Mouse (Mus musculus) layer of hippocampus, postnatal 14 days (tissue): ENCODE measurements around the gene Use1. TPM values are rescaled to one million over a fixed set of nuclear protein-coding genes. Genes with fewer than 3 reads are reported as not detected.

ENCODE experiments used
- DNase-seq, 2 experiments: peaks; one replicate each; pipeline ENCODE4 v3.0.0; 2021 to 2022; ENCODE audit warnings: low spot score in 2 of 2, mixed read lengths in 1 of 2
- total RNA-seq, 2 experiments: library from RNA; stranded (reverse); gene quantifications; 2 replicates each; pipeline ENCODE4 v1.2.3; 2021

The Use1 gene
- total RNA-seq, 2 experiments from 2014 or later, result 84.9 to 96.2 TPM

- DNase-seq, result no peak
Observed at GRCm38 (mm10) chr8:71376423-71377030, 9.9 kb downstream of the Use1 start.

GRCm38 (mm10) chr8:71379008-71379407, 12.4 kb downstream of the Use1 start:
- no peak for DNase-seq

- no peak for DNase-seq
Observed at GRCm38 (mm10) chr8:71379512-71380075, 12.9 kb downstream of the Use1 start.

- no peak for DNase-seq
Observed at GRCm38 (mm10) chr8:71380178-71381171, 13.8 kb downstream of the Use1 start.

GRCm38 (mm10) chr8:71381421-71381970, 14.8 kb downstream of the Use1 start, which contains the start of gene Nr2f6:
TSS of gene Nr2f6 (minus strand) at chr8:71381960.
- DNase-seq, result peak in 1 of 2 experiments; percentile 59

- DNase-seq, result peak; percentile 70 to 72
Observed at GRCm38 (mm10) chr8:71381971-71382961, 15.6 kb downstream of the Use1 start.

- DNase-seq, result no peak
Observed at GRCm38 (mm10) chr8:71383396-71383795, 16.7 kb downstream of the Use1 start.

- DNase-seq, result no peak
Observed at GRCm38 (mm10) chr8:71383860-71384259, 17.2 kb downstream of the Use1 start.

- no peak for DNase-seq
Observed at GRCm38 (mm10) chr8:71385212-71385835, 18.7 kb downstream of the Use1 start.

- DNase-seq, result no peak
Observed at GRCm38 (mm10) chr8:71388267-71388666, 21.6 kb downstream of the Use1 start.

GRCm38 (mm10) chr8:71391696-71392095, 25.0 kb downstream of the Use1 start:
- DNase-seq, result no peak

- DNase-seq, result no peak
Observed at GRCm38 (mm10) chr8:71392391-71392790, 25.7 kb downstream of the Use1 start.

- no peak for DNase-seq
Observed at GRCm38 (mm10) chr8:71392871-71393270, 26.2 kb downstream of the Use1 start.

- DNase-seq, result no peak
Observed at GRCm38 (mm10) chr8:71394481-71394880, 27.8 kb downstream of the Use1 start.

- DNase-seq, result no peak
Observed at GRCm38 (mm10) chr8:71395071-71395470, 28.4 kb downstream of the Use1 start.

GRCm38 (mm10) chr8:71395629-71396028, 29.0 kb downstream of the Use1 start, which contains the start of gene Ushbp1:
TSS of gene Ushbp1 (minus strand) at chr8:71395802.
- no peak for DNase-seq

- DNase-seq, result peak; percentile 86 to 97
Observed at GRCm38 (mm10) chr8:71396639-71397305, 30.1 kb downstream of the Use1 start, which contains the start of gene Babam1. TSS of gene Babam1 (plus strand) at chr8:71396861.

- no peak for DNase-seq
Observed at GRCm38 (mm10) chr8:71397701-71398100, 31.1 kb downstream of the Use1 start.

- DNase-seq, result no peak
Observed at GRCm38 (mm10) chr8:71400826-71401225, 34.2 kb downstream of the Use1 start.
